Mouse (Mus musculus) layer of hippocampus, adult 8-10 months (tissue): ENCODE results near the gene Msantd1. TPM values are rescaled to one million over a fixed set of nuclear protein-coding genes. Genes with fewer than 3 reads are reported as not detected.
"Not testable (repeated sequence)": the region's sequence is repeated elsewhere in the genome, so short reads cannot be mapped to it uniquely, and the experiment has no call there.

ENCODE experiments used
- DNase-seq, 2 experiments: peaks; one replicate each; pipeline ENCODE4 v3.0.0; 2022; ENCODE audit warnings: low spot score in 2 of 2
- total RNA-seq, 4 experiments: library from RNA; stranded (reverse); gene quantifications; 2 replicates each; pipeline ENCODE4 v1.2.4; 2022

Gene Msantd1
- total RNA-seq = 1 to 10 TPM; 6.4 to 7.1 (median 6.9) TPM

DNA sequence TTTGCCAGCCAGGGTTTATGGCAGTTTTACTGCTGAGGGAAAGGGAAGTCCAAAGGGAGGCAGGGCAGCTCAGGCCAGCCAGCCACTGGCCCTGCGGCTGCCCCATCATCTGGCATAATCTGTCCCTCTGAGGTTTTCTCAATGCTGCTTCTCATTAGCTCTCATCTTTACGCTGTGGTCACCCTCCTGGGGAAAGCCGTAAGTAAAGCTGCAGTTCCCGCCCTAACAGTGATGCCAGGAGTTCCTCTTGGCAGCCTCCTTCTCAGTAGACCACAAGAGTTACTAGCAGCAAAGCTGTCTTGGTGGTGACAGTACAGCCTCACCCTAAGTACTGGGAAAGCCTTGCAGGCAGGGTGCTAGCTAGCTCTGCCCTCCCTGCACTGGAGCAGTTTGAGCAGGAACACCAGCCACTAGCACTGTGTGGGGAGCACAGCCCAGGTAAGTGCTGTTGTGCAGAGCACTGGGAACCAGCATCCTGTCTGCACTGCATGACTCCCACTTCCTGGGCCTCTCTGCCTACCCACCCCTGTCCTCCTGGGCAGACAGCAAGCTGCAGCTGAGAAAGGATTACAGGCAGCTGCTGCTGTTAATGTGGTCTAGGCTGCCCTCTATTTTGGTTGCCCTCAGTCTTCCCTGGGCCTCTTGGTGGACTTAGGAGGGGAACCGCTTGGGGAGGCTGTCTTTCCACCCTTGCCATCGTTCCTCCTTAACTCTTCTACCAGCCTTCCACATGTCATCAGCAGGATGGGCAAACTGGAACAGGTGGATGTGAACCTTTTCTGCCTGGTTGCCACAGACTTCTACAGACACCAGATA, at the start of gene Msantd1:
Gene Msantd1 (plus strand): TSS at position 103 of the 816 bp plus-strand sequence.
- DNase-seq = no peak

DNA sequence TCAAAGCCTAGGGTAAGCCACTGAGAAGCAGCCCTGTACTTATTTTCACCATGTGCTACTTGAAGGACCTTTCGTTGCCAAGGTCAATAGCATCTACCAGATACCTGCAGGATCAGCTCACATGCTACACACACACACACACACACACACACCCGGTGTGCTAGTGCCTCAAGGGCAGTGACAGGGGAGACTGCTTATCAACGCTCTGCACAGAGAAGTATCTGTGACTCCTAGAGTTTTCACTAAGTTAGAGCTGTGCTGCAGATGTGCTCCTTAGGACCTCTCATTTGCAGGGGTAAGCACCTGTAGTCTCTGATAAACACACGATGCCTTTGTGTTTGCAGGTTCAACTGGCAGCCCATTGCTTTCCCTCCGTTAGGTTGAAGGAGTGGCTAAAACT, 42.4 kb upstream of the Msantd1 start:
- DNase-seq = no peak

DNA sequence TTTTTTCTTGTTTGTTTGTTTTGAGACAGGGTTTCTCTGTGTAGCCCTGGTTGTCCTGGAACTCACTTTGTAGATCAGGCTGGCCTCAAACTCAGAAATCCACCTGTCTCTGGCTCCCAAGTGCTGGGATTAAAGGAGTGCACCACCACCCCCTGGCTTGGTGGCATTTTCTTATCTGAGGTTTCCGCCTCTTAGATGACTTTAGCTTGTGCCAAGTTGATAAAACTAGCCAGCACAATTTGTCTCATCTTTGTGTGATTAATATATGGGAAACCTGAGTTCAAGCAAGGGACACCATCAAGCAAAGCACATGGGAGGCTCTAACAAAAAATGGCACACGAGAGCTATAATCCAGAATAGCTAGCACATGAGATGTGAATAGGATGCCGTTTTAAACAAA, 27.5 kb upstream of the Msantd1 start:
- DNase-seq = not testable (repeated sequence)

DNA sequence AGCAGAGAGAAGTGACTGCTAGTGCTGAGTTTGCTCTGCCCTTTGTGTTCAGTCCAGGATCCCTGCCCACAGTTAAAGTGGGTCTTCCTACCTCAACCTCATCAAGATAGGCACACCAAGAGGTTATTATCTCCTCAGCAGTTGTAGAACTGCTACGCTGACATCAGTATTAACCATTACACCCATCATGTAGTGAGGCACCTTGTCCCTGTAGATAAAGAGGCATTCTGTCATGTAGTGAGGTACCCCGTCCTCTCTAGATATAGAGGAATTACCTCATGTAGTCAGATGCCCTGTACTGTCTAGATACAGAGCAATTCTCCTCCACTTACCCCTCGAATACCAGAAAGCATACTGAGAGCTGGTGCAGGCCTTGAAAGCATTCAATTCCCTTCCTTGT, 26.8 kb upstream of the Msantd1 start:
- DNase-seq = no peak

DNA sequence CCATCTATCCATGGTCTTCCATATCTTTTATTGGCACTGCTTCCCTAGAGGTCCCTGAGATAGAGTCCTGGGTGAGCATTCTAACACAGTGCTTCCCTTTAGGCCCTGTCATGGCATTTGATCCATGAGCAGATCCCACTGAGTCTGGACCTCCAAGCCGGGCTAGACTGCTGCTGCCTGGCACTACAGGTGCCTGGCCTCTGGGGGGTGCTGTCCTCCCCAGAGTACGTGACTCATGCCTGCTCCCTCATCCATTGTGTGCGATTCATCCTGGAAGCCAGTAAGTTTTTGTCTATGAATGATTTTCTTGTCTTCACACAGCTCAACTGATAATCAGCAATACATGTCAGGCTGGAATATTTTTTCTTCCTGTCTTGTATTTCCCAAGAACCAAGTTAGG, 22.6 kb upstream of the Msantd1 start:
- DNase-seq = no peak

DNA sequence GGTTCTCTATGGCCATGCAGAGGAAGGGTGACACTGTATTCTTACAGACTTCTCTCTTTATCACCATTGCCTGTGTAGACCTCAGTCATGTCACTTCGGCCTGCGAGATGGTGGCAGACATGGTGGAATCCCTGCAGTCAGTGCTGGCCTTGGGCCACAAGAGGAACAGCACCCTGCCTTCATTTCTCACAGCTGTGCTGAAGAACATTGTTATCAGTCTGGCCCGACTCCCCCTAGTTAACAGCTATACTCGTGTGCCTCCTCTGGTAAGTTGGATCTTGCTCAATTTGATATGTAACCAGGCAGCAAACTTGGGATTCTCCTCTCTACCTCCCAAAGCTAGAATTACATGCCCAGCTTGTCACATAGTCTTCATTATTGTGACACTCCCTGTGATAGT, 18.6 kb upstream of the Msantd1 start:
- DNase-seq = no peak

DNA sequence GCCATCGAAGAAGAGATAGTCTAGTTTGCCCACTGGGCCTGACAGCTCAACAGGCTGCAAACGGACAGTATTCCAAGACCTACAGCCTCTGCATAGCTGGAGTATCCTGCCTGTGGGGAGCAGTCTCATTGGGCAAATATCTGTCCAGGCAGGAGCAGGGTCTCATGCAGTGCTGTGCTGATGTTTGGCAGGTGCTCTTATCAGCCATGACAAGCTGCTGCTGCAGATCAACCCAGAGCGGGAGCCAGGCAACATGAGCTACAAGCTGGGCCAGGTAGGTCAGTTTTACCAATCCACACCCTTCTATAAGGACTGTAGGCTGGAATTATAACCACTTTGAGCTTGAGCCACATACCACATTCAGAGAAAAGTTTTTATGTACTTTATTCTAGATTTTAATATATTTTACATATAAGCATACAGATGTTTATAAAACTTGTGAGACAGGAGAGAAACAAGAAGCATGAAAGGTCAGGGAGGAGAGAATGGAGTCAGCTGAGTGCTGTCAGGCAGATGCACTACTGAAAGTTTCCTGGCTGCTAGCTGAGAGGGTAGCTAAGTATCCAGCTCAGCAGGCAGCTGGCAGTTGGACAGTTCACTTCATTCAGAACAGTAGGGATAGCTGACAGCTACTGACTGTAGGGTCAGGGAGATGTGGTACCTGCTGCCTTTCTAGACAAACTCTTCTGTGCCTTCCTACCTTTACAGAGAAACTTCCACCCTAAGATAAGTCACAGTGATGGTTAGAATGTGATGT, 10.9 kb upstream of the Msantd1 start:
- no peak for DNase-seq

DNA sequence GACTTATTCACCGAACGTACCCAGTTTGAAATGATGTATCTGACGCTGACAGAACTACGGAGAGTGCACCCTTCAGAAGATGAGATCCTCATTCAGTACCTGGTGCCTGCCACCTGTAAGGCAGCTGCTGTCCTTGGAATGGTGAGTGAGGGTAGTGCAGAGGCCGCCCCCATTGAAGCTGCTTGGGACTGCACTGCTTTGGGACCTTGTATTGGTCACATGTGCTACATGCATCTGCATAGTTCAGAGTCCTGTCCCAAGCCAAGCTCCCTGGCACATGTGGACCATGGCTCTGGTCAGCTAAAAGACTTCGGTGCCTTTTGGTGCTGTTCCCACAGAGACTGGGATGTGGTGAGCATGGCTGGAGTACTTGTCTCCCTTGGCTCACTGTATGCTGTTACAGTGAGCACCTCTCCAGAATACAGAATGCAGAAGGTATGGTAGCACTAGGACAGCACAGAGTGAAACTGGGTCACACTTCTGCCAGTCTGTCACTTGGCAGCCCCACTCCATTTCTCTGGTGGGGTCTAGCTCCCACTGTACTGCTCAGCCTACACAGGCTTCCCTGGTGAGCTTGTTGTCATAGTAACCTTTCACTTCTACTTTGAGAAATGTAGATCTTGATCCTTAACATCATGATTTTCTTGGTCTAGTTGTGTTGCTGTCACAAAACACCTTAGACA, 7.9 kb upstream of the Msantd1 start:
- no peak for DNase-seq

DNA sequence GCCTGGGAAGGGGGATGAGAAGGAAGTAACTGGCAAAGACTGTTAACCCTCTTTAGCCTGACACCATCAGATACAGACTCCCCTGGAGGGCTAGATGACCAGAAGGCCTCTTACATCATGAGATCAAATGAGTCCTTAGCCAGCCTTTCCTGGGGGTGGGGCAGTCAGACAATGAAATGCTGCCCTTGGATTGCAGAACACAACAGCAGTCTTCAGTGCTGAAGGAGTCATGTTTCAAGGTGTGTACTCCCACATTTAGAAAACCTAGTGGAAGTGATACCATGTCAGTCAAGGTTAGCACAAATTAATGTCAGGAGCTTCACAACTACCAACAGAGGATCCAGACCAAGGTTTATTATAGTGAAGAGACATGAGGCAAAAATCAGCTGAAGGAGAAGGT, 5.4 kb upstream of the Msantd1 start:
- no peak for DNase-seq

DNA sequence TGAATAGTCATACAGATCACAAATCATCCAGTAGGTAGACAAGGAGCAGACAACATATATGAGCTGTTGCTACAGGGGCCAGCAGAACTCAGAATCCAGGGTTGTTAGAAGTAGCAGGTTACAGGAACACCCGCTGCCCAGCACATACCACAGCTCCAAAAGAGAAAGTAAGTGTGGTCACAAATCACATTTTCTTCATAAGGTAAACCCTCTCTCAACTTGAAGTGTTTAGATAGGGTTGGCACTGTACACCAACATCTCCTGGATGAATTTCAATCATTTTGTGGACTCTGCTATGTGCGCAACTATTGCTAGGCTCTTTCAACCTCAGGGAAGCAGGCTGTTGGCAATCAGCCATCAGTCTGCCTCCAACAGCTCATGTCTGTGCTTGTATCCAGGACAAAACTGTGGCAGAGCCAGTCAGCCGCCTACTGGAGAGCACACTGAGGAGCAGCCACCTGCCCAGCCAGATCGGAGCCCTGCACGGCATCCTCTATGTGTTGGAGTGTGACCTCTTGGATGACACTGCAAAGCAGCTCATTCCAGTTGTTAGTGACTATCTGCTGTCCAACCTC, 4.9 kb upstream of the Msantd1 start:
- peak; percentile 59 to 72 for DNase-seq

DNA sequence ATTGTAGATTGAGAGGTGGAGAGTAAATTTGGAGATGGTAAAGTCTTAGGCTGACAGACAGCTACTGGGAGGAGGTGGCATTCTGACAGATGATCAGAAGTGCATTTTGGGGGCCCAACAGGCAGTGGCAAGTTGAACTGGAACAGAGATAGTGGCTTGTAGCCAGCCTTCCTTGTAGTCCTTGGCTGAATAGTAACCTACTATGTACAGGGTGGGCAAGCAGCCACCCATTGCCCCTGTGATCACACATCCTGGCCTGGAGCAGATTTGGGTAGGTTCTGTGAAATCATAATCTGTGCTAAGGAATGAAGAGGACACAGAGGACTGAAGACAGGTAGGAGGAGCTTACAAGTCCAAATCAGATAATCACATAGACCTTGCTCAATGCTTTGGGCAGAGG, 3.4 kb upstream of the Msantd1 start:
- DNase-seq = no peak

DNA sequence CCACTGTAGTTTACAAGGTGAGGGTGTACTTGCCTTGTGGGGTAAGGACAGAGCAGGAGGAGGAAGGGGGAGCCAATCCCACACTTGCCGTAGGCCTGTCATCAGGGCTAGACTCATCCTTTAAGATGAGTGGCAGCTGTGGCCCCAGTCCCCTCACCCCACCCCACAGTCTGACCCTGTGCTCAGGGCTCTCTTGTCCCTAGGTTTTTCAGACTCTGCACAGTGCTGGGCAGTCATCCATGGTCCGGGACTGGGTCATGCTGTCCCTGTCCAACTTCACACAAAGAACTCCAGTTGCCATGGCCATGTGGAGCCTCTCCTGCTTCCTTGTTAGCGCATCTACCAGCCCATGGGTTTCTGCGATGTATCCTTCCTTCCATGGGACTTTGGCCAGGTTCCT, 582 bp upstream of the Msantd1 start:
- DNase-seq = no peak

DNA sequence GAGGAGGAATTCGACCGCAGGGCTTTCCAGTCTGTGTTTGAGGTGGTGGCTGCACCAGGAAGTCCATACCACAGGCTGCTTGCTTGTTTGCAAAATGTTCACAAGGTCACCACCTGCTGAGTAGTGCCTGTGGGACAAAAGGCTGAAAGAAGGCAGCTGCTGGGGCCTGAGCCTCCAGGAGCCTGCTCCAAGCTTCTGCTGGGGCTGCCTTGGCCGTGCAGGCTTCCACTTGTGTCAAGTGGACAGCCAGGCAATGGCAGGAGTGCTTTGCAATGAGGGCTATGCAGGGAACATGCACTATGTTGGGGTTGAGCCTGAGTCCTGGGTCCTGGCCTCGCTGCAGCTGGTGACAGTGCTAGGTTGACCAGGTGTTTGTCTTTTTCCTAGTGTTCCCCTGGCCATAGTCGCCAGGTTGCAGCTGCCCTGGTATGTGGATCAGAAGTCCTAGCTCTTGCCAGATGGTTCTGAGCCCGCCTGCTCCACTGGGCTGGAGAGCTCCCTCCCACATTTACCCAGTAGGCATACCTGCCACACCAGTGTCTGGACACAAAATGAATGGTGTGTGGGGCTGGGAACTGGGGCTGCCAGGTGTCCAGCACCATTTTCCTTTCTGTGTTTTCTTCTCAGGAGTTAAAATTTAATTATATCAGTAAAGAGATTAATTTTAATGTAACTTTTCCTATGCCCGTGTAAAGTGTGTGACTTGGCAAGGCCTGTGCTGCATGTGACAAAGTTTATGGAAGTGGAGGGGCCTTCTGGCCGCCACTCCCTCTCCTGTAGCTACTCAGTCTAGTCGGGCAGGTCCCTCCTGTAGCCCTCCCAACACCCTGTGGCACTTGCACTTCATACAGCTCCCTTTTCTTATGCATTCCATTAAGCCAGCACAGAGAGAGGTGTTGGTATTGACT, 1.2 kb downstream of the Msantd1 start:
- DNase-seq = no peak

DNA sequence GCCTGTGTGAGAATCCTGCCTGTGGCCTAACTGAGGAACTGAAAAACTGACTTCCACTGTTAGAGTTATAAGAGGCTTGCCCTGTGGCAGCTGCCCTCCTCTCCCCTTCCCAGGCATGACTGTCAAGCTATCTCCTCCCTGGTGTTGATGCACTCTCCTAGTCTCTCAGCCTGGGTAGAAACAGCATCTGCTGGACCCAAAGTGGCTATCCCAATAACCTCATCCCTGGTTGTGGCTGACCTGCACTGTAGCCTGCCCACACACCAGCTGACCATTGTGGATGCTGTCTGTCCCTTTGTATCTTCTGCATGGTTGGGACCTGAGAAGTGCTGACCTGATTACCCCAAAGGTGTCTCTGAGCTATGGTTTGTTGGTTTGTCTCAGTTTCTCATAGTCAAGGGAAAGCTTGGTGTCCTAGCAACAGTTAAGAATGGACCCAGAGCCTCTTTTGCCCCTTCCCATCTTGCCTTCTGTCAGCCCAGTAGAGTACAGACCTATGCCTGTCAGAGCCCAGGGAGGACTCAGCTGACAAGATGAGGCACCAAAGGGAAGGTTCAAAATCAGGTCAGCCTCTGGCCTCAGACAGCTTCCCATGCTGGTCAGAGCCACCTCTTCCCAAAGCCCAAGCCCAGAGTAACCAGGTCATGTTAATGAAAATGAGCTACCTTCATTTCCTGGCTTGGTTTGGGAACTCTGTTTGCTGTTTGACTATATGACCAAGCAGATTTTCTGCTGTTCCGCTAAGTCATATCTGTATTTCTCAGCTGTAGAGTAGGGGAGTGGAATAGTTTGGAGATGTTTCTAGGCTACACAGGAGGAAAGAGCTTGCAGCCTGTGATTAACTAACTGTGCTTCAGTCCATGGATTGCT, 2.1 kb downstream of the Msantd1 start:
- DNase-seq = no peak

DNA sequence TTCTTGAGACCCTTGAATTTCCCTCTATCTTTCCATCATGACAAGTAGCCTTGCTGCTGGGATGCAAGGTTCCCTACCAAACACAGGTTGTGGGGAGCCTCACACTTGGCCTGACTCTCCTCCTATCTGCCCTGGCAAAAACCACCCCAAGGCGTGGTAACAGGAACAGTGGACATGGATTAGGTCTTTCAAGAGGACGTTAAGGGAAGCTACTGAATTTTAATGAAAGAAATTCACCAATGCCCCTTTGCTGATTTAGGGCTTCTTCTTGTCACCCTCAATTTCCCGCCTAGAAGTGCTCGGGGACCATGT, 2.6 kb downstream of the Msantd1 start:
- no peak for DNase-seq

DNA sequence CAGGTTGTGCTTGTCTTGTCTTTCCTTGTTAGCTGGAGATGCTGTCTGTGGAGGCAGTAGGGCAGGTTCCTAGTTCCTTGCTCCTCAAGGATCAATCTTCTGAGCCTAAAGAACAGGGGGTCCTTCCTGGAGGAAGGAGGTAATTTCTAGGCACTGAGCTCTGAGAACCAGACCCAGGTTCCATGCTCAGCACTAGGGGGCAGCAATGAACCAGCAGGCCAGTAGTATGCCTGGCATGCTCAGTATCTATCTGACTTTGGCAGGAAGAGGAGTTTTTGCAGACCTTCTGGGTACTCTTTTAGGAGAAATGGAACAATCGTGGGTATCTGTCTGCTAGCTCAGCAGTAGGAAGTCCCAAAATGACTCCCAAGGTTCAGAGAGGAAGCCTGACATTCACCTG, 8.0 kb downstream of the Msantd1 start:
- DNase-seq = peak; percentile 64 to 81

DNA sequence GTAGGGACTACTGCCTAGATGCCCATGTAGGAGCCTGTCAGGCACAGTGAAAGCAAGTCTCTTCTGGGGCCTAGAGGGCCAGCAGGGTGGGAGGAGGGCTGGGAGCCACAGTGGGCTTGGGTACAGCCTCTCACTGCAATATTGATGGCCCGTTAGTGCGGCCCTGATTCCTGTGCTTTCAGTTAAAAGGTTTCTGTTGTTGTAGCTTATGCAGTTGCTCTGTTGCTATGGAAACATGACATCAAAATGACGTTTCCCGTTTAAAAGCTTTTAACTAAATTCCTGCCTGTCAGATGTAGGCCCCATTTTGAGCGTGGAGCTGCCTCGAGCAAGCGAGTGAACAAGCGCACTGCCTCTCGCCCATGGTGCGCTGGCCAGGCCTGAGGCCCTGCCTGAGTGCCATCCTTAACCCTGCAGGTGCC, 9.4 kb downstream of the Msantd1 start:
- peak in 1 of 2 experiments; percentile 31 for DNase-seq

DNA sequence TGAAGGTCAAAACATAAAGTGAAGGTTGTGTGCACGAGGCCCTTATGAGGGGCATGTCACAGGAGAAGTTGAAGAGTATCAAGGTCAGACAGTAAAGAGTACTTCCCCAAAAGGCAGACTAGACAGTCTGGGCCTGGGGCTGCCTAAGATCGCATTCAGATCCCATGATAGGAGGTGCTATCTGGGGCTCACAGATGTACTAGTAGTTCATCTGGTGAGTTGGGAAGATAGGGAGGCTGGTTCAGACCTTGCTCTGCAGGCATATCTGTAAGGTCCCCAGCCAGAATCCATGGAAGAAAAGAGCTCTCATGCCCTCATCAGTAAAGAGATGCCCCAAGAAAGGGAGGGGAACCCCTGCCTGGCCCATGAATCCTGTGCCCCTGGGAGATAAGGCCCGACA, 11.0 kb downstream of the Msantd1 start:
- no peak for DNase-seq

DNA sequence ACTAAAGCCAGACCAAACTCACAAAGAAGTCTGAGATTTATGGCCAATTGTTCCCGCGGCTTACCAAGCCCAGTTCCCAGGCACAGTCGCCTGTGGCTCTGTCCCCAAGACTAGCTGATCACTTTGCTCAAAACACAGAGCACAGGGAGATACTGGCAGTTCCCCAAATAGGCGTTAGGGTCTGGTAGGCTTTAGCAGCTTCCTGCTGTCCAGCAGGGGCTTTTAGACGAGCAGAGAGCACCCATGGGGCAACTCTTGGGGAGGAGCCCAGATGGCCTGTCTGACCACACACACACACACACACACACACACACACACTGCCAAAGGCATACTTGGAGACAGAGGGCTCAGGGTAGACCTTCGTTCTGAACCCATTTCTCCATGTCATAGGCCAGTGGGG, 14.7 kb downstream of the Msantd1 start:
- DNase-seq = no peak

DNA sequence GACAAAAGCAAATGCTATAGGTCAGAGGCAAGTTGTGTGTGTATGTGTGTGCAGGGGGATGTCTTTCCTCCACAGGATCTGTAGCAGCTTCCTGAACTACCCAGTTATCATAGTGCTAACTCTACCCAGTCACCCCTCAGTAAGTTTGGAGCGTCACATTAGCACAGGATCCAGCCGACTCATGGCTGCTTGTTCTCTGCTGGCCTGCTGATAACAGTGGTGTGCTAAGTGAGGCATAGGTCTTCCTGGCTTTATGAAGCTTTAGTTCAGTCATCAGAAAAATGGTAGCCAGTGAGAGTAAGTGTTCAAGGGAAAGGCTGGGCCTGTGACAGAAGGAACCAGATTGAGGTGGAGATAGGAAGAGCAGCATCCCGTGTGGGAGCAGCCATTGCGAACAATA, 16.1 kb downstream of the Msantd1 start:
- DNase-seq = no peak
